Mouse (Mus musculus): ENCODE results near the gene Gng7. TPM values are rescaled to one million over a fixed set of nuclear protein-coding genes. Genes with fewer than 3 reads are reported as not detected.

The Gng7 gene
- total and polyA plus RNA-seq, 3 experiments = 5.4 to 9.2 (median 8.6) TPM

- DNase-seq = peak; percentile 28
These were observed 71.0 kb downstream of the Gng7 start for GRCm38 (mm10) chr10:80943701-80944100.

GRCm38 (mm10) chr10:80942919-80943318 is 71.8 kb downstream of the Gng7 start:
- no peak for DNase-seq

- DNase-seq = no peak
These were observed 73.8 kb downstream of the Gng7 start for GRCm38 (mm10) chr10:80940988-80941347.

GRCm38 (mm10) chr10:80940320-80940987 is 74.3 kb downstream of the Gng7 start:
- peak; percentile 81 for DNase-seq

- peak; percentile 91 for DNase-seq
These were observed 75.1 kb downstream of the Gng7 start for GRCm38 (mm10) chr10:80939671-80940070.

GRCm38 (mm10) chr10:80938831-80939550 is 75.8 kb downstream of the Gng7 start:
- DNase-seq = no peak

- no peak for DNase-seq
These were observed 77.1 kb downstream of the Gng7 start for GRCm38 (mm10) chr10:80937646-80938045.

GRCm38 (mm10) chr10:80936810-80937164 is 78.0 kb downstream of the Gng7 start:
- no peak for DNase-seq

GRCm38 (mm10) chr10:80936135-80936809 is 78.5 kb downstream of the Gng7 start:
- peak; percentile 79 for DNase-seq

GRCm38 (mm10) chr10:80935698-80936097 is 79.0 kb downstream of the Gng7 start:
- no peak for DNase-seq

- no peak for DNase-seq
These were observed 79.5 kb downstream of the Gng7 start for GRCm38 (mm10) chr10:80935241-80935640.

GRCm38 (mm10) chr10:80934136-80934985 is 80.4 kb downstream of the Gng7 start:
- DNase-seq = no peak

GRCm38 (mm10) chr10:80933421-80933979 is 81.2 kb downstream of the Gng7 start:
- peak; percentile 46 for DNase-seq

GRCm38 (mm10) chr10:80932700-80933420 is 81.9 kb downstream of the Gng7 start:
- peak; percentile 37 for DNase-seq

- DNase-seq = no peak
These were observed 82.5 kb downstream of the Gng7 start for GRCm38 (mm10) chr10:80932206-80932605.

GRCm38 (mm10) chr10:80931695-80932094 is 83.0 kb downstream of the Gng7 start:
- no peak for DNase-seq

- peak; percentile 71 for DNase-seq
These were observed 83.5 kb downstream of the Gng7 start for GRCm38 (mm10) chr10:80931153-80931671.

GRCm38 (mm10) chr10:80930361-80931152 is 84.2 kb downstream of the Gng7 start:
- DNase-seq = peak; percentile 72

GRCm38 (mm10) chr10:80929299-80930226 is 85.2 kb downstream of the Gng7 start, which contains the start of gene Gadd45b:
Gadd45b (plus strand) TSS chr10:80930073.
- DNase-seq = peak; percentile 99
